Mouse (Mus musculus) v-Abl transformed pro-B cells (cell line): ENCODE measurements around the gene Sec31b.

Experiments
- in situ Hi-C, 2 experiments: fragments of 400-800 bp; cut with MboI; formaldehyde crosslinking; loops; one replicate each; pipeline ENCODE4 v1.15.1; 2025; ENCODE audit not compliant: unreplicated experiment in 2 of 2

Gene Sec31b

GRCm38 (mm10) chr19:44545321-44546041, at the start of gene Sec31b:
TSS of gene Sec31b (minus strand) at chr19:44545864.
- in situ Hi-C loops, result loop anchor here in 1 of 2 experiments (5.0 to 10.0 kb wide), 2 partner anchors 71 to 183 kb away; no protein-coding TSS in a partner anchor

DNA sequence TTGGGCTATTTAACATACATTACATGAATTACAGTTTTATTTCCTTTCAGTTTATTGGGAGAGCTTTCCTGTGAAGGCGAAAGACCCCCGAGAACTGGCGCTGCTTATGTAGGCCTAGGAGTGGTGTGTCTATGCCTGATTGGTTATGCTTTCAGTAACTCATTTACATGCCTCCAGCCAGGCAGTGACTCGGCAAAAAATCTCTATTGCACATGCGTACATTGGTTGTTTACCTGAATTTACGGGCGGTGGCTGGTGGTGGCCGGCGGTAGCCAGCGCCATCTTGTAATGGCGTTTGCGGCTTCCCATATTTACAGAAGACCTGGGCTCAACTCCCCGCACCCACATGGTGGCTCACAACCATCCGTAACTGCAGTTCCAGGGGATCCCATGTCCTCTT, 48.5 kb upstream of the Sec31b start:
- in situ Hi-C loops, result loop anchor here in 1 of 2 experiments (25.0 kb wide), 1 partner anchor 443 kb away; the partner anchor contains the start of genes Pdzd7 and Sfxn3

DNA sequence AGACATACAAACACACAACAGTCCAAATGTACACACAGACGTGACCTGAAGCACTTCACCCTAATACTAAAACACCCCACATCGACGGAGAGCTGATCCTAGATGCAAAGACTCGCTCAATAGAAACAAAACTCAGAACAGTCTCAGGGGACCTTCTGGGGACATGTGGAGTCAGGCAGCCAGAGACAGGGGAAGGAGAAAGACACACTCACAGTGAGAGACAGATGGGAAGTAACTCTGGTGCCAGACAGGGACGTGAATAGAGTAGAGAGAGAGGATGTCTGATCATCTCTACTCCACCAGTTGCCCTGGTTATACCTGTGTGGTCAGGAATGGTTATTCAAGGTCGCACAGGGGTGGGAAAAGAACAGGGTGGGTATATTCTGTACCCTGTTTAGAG, 46.0 kb upstream of the Sec31b start:
- in situ Hi-C loops, result loop anchor here in 1 of 2 experiments (25.0 kb wide), 1 partner anchor 446 kb away; the partner anchor contains the start of genes Pdzd7 and Sfxn3

- in situ Hi-C loops, result loop anchor here in 1 of 2 experiments (25.0 kb wide), 1 partner anchor 446 kb away; the partner anchor contains the start of genes Pdzd7 and Sfxn3
These were observed 45.3 kb upstream of the Sec31b start for GRCm38 (mm10) chr19:44590992-44591391.

GRCm38 (mm10) chr19:44589591-44590223, 44.0 kb upstream of the Sec31b start:
- in situ Hi-C loops, result loop anchor here (10.0 to 25.0 kb wide), 3 partner anchors 165 to 448 kb away; partner anchors contain the start of genes Pax2 (in 1 of the 2), Pdzd7 (in 1 of the 2) and Sfxn3 (in 1 of the 2)

- in situ Hi-C loops, result loop anchor here (10.0 to 25.0 kb wide), 3 partner anchors 167 to 449 kb away; partner anchors contain the start of genes Pax2 (in 1 of the 2), Pdzd7 (in 1 of the 2) and Sfxn3 (in 1 of the 2)
These were observed 42.4 kb upstream of the Sec31b start for GRCm38 (mm10) chr19:44588036-44588435.

- in situ Hi-C loops, result loop anchor here (5.0 to 25.0 kb wide), 4 partner anchors 172 to 455 kb away; partner anchors contain the start of genes Pax2 (in 1 of the 2), Pdzd7 (in 1 of the 2) and Sfxn3 (in 1 of the 2)
These were observed 37.1 kb upstream of the Sec31b start for GRCm38 (mm10) chr19:44582638-44583309.

DNA sequence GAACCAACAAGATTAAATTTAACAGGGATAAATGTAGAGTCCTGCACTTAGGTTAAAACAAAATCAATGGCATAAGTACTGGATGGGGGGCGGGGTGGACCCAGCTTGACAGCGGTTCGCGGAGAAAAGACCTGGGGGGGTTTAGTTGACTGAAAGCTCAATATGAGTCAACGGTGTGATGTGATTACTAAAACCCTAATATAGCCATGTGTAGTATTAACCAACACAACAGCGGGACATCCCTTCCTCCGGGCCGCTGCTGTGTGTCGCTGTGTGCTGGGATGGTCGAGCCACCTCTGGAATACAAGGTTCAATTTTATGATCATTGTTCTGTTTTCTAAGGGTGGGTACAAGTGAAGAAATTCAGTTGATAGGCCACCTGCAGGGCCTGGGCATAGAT, 36.4 kb upstream of the Sec31b start:
- in situ Hi-C loops, result loop anchor here (5.0 to 25.0 kb wide), 4 partner anchors 173 to 455 kb away; partner anchors contain the start of genes Pax2 (in 1 of the 2), Pdzd7 (in 1 of the 2) and Sfxn3 (in 1 of the 2)

DNA sequence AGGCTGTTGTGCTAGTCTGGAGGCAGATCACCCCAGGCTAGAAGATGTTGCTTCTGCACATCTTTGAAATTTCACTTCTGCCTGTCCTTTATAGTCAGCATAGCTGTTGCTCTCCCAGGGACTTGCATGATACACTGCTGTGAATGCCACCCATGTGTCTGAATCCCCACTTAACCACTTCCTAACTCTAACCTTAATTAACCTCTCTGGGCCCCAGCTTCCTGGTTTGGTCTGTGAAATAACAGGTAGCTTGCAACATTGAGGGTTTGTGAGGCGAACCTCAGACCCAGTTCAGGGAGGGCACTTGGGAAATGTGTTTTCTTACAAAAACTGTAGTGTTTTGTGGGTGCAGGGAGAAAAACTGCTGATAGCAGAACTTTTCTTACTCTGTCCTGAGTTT, 32.4 kb upstream of the Sec31b start:
- in situ Hi-C loops, result loop anchor here in 1 of 2 experiments (25.0 kb wide), 1 partner anchor 459 kb away; the partner anchor contains the start of genes Pdzd7 and Sfxn3

DNA sequence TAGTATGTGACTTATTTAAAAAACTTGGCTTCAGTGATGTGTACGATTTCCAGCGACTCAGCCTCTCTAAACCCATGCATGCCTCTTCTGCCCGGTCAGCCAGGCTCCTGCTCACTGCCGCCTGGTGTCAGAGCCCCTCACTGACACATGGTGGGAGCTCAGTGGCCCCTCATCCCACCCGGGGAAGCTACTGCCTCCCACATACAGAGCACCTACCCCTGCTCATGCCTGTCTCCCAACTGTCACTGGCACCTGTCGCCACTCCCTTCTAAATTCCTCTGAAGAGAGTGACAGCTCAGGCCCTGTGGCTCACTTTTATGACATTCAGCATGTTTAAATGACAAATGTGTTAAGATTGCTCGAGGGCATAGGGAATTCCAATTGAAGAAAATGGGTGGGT, 30.6 kb upstream of the Sec31b start:
- in situ Hi-C loops, result loop anchor here in 1 of 2 experiments (25.0 kb wide), 1 partner anchor 461 kb away; the partner anchor contains the start of genes Pdzd7 and Sfxn3

DNA sequence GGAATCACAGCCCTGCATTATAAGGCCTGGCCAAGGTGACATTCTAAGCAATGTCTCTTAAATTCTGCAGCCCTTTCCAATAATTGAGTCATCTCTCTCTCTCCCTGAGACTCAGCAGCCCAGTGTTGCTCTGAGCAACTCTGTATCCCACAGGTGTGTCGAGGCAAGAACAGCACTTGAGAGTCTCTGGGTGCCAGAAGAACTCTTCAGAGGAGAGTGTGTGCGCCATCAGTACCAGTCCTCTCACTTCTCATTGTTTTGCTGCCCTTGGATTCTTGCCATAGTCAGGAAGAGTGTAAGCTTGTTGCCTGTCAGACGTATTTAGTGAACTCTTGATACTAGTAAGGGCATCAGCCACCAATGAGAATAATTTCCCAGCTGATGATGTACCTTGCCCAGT, 22.1 kb upstream of the Sec31b start:
- in situ Hi-C loops, result no loop called here

GRCm38 (mm10) chr19:44564006-44564405, 18.3 kb upstream of the Sec31b start:
- in situ Hi-C loops, result no loop called here

GRCm38 (mm10) chr19:44562652-44563206, 17.1 kb upstream of the Sec31b start, which contains the start of gene Hif1an:
TSS of gene Hif1an (plus strand) at chr19:44562850.
- in situ Hi-C loops, result no loop called here

GRCm38 (mm10) chr19:44554861-44555590, 9.4 kb upstream of the Sec31b start, which contains the start of gene Ndufb8:
TSS of gene Ndufb8 (minus strand) at chr19:44555440.
- in situ Hi-C loops, result no loop called here

- in situ Hi-C loops, result no loop called here
These were observed 8.8 kb upstream of the Sec31b start for GRCm38 (mm10) chr19:44554490-44554860.

GRCm38 (mm10) chr19:44553286-44553685, 7.6 kb upstream of the Sec31b start:
- in situ Hi-C loops, result no loop called here

GRCm38 (mm10) chr19:44552731-44553130, 7.1 kb upstream of the Sec31b start, which contains the start of gene Gm20538:
TSS of gene Gm20538 (minus strand) at chr19:44552831.
- in situ Hi-C loops, result no loop called here

DNA sequence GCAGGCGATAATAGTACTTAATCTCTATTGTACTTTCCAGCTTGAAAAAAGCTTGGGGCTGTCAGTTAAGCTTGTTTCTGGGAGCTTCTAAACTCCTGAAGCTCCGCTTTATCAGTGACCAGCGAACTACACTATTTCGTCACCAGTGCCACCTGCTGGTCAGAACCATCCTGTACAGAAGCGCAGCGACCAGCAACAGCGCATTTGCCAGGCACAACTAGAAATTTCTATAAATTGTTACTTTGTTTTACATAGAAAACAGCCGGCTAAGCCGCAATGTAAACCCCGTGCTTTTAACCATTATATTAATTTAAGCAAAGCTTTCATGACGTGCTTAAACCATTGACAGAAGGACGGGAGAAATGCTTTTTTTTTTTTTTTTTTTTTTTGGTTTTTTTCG, 889 bp downstream of the Sec31b start:
- in situ Hi-C loops, result loop anchor here (5.0 to 10.0 kb wide), 2 partner anchors 70 to 182 kb away; no protein-coding TSS in a partner anchor

DNA sequence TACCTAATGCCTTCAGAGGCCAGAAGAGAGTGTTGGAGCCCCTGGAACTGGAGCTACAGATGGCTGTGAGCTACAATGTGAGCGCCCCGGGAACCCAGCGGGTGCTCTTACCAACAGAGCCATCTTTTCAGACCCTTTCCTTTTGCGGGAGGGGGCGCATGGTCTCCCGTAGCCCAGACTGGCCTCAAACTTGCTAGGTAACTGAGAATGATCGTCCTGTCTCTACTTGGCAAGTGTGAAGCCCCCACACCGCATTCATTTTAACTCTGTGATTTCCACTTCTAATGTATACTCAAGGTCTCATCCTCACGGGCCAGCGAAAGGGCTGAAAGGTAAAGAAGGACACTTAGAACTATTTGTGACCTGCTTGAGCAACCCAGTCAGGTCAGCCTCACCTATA, 1.3 kb downstream of the Sec31b start:
- in situ Hi-C loops, result loop anchor here (5.0 to 10.0 kb wide), 2 partner anchors 70 to 182 kb away; no protein-coding TSS in a partner anchor
